In genomic region chr12:79627351-79628120, GRCm38 (mm10) we compare ENCODE assay signal across 12 mouse cellular contexts.
DNase-seq lines count a peak whose midpoint lies in the region; ATAC-seq and TF ChIP-seq lines count a peak whose summit lies in the region.
"Had no signal": no experiment of that assay in that cellular context is flagged by ENCODE, and none has a peak within 500 bp of the region (broad histone marks: within the 10 kb centered on the region; RNA-seq: fewer than 3 reads in every experiment).

No protein-coding gene starts in this region.

- H3K4me2 ChIP-seq in midbrain, postnatal 0 days (ENCODE audit: low read depth, low read length, poor library complexity, severe bottlenecking), result no peak overlapping the region
- H3K4me2 ChIP-seq in stomach, embryonic 14.5 days (replicated peaks; ENCODE audit: low read depth, low read length), result no peak overlapping the region

- H3K4me3 ChIP-seq in midbrain, embryonic 10.5 days, result no peak overlapping the region
- no peak overlapping the region for H3K4me3 ChIP-seq in midbrain, postnatal 0 days (ENCODE audit: low read depth, low read length)
- no peak overlapping the region for H3K4me3 ChIP-seq in stomach, embryonic 14.5 days (ENCODE audit: low read depth, low read length)
- H3K4me3 ChIP-seq: erythroblast, embryonic 14.5 days; myocyte had no signal

- H3K4me1 ChIP-seq in midbrain, embryonic 10.5 days, result peaks cover 67% of the 10 kb centered on the region
- H3K4me1 ChIP-seq in midbrain, postnatal 0 days (ENCODE audit: insufficient read depth, low read length), result no peaks in the 10 kb centered on the region
- peaks cover 25% of the 10 kb centered on the region for H3K4me1 ChIP-seq in stomach, embryonic 14.5 days (ENCODE audit: control insufficient read depth, insufficient read depth, low read length)

- no peak for ATAC-seq in midbrain, postnatal 0 days (ENCODE audit: low FRiP score)
- ATAC-seq in stomach, embryonic 14.5 days (ENCODE audit: insufficient number of reproducible peaks, insufficient read depth, low FRiP score, low read depth), result no peak
- ATAC-seq in cerebellum, adult (ENCODE audit: insufficient number of reproducible peaks, low FRiP score, low TSS enrichment), result no peak

- 55% methylated on average over 4 of the region's 4 CpGs for WGBS in midbrain, embryonic 10.5 days
- WGBS in midbrain, postnatal 0 days, result 39% methylated on average over 4 of the region's 4 CpGs
- 65% methylated on average over 4 of the region's 4 CpGs for WGBS in stomach, embryonic 14.5 days

- peak; percentile 87 for DNase-seq in heart, adult 11 months
- DNase-seq in heart, postnatal 36 days, result no peak
- DNase-seq in midbrain, embryonic 10.5 days (ENCODE audit: low spot score), result peak; percentile 31
- no peak for DNase-seq in midbrain, postnatal 0 days (ENCODE audit: low spot score)
- peak; percentile 57 for DNase-seq in induced T-regulatory cell, adult 2 months (ENCODE audit: low read depth)
- DNase-seq in gastrocnemius, postnatal 4 days (ENCODE audit: low spot score in 2 of 2), result no peak
- DNase-seq: gastrocnemius, postnatal 36 days had no signal

- no peaks in the 10 kb centered on the region for H3K27me3 ChIP-seq in midbrain, embryonic 10.5 days (ENCODE audit: low read depth, poor library complexity, severe bottlenecking)
- no peaks in the 10 kb centered on the region for H3K27me3 ChIP-seq in midbrain, postnatal 0 days (ENCODE audit: insufficient read depth, low read length)
- H3K27me3 ChIP-seq in stomach, embryonic 14.5 days (ENCODE audit: control insufficient read depth, insufficient read depth, low read length), result no peaks in the 10 kb centered on the region

- H3K9me3 ChIP-seq in midbrain, embryonic 10.5 days (replicated peaks), result no peaks in the 10 kb centered on the region
- no peaks in the 10 kb centered on the region for H3K9me3 ChIP-seq in midbrain, postnatal 0 days (ENCODE audit: low read length)
- no peaks in the 10 kb centered on the region for H3K9me3 ChIP-seq in stomach, embryonic 14.5 days (ENCODE audit: control insufficient read depth, low read depth, low read length)

- no peak for TF ChIP-seq CTCF in midbrain, postnatal 0 days (IDR thresholded peaks at IDR 0.05)

- H3K9ac ChIP-seq in midbrain, postnatal 0 days (replicated peaks; ENCODE audit: low read length, poor library complexity, severe bottlenecking), result no peak overlapping the region
- H3K9ac ChIP-seq in stomach, embryonic 14.5 days (replicated peaks; ENCODE audit: low read depth, low read length), result no peak overlapping the region

- intact Hi-C loops in heart, postnatal 36 days (cut with DNase I), result no loop called here

- no peaks in the 10 kb centered on the region for H3K36me3 ChIP-seq in midbrain, embryonic 10.5 days
- no peaks in the 10 kb centered on the region for H3K36me3 ChIP-seq in midbrain, postnatal 0 days (ENCODE audit: insufficient read depth, low read length)
- no peaks in the 10 kb centered on the region for H3K36me3 ChIP-seq in stomach, embryonic 14.5 days (ENCODE audit: control insufficient read depth, insufficient read depth, low read length)

- H3K27ac ChIP-seq in midbrain, embryonic 10.5 days (replicated peaks), result peak overlapping the region; percentile 81
- no peak overlapping the region for H3K27ac ChIP-seq in midbrain, postnatal 0 days (ENCODE audit: low read depth, low read length)
- peak overlapping the region; percentile 56; the same call in 1 of the 2 replicates for H3K27ac ChIP-seq in stomach, embryonic 14.5 days (ENCODE audit: low read length)
- H3K27ac ChIP-seq: kidney, postnatal 0 days had no signal

Comparison
In these comparisons a context has a peak if more than half of its experiments do, and no peak if none do; other contexts are left out.
1. DNase-seq: peak in heart, adult 11 months (single experiment), midbrain, embryonic 10.5 days (single experiment) and induced T-regulatory cell, adult 2 months (single experiment); none in heart, postnatal 36 days (0 of 2), midbrain, postnatal 0 days (single experiment) and gastrocnemius, postnatal 4 days (0 of 2).